Mouse (Mus musculus) heart, adult 11 months (tissue): ENCODE measurements around the gene Auts2.

Experiments used
- DNase-seq: peaks from one replicate; pipeline ENCODE4 v3.0.0; 2022

Gene Auts2

DNA sequence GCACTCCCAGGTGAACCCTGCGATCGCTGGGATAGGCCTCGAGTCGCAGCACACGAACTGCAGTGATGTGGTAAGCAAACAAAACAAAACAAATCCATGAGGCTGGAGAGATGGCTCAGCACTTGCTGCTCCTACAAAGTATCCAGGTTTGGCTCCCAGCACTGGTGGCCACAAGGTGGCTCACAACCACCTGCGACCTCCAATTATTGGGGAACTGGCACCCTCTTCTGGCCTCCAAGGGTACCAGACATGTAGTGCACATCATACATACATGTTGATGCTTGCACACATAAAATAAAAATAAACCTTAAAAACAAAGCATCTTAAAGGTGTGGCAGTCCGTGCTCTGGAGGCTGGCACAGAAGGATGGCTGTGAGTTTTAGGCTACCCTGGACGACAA lies 1050.6 kb downstream of the Auts2 start:
- DNase-seq, result no peak

DNA sequence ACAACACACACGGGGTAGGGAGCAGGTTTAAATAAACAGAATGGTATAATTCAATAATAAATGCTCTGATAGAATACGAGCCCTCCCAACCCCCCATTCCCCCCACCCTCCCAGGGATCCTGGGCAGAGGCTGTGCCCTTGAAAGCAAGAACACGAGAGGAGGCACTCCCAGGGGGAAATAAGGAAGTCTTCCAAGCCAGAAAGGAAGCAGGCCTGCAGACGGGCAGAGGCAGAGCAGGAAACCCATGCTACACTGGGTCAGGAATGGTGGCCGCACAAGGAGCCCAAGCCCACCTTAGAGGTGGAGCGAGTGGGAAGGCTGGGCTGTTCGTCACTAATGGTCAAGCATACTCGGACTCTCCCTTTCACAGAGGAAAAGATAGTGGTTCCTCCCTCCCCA lies 1051.3 kb downstream of the Auts2 start:
- peak; percentile 93 for DNase-seq

DNA sequence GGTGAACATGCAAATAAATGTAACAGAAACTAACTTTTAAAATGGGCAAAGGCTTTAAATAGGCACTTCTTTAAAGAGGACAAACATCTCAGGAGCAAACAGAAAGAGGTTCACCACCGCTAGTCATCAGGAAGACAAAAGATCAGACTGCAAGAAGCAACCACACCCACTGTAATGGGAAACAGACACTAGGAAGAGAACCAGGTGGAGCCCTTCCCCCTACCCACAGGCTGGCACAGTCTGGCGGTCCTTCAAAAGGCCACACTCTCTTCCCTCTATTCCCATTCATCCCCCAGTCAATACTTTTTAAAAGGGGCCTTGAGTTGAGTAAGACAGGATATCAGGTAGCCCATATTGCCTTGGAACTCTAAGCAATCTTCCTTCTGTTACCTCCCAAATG lies 1052.3 kb downstream of the Auts2 start:
- DNase-seq, result no peak

GRCm38 (mm10) chr5:131489846-131490245 lies 1053.3 kb downstream of the Auts2 start:
- DNase-seq, result no peak

DNA sequence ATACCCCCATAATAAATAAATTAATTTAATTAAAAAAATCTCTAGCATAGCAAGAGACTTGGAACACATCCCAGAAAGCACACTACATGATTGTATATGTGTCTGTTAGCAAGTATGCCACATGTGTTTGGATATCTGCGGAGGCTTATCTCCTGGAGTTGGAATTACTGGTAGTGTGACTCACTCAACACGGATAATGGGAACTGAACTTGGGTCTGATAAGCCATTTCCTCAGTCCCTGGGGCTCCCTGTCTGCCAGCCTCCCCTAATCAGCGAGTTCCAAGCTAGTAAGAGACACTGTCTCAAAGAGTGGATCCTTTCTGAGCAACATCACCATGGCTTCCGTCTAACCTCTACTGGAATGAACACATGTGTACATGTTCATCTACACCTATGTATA lies 1056.6 kb downstream of the Auts2 start:
- no peak for DNase-seq

DNA sequence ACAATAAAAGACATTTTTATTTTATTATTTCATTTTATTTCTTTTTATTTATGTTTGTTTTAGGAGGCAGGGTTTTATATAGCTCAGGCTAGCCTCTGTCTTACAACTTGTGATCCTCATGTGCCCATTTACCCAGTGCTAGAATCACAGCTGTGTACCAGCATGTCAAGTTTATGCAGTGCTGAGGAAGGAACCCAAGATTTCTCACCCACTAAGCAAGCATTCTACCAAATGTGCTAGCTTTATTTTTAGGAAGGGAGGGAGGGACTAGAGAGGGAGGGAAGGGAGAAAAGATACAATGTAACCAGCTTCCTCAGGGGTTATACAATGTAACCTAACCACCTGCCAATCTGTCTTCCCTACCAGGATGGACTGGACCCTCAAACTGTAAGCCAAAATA lies 1067.9 kb downstream of the Auts2 start:
- no peak for DNase-seq

DNA sequence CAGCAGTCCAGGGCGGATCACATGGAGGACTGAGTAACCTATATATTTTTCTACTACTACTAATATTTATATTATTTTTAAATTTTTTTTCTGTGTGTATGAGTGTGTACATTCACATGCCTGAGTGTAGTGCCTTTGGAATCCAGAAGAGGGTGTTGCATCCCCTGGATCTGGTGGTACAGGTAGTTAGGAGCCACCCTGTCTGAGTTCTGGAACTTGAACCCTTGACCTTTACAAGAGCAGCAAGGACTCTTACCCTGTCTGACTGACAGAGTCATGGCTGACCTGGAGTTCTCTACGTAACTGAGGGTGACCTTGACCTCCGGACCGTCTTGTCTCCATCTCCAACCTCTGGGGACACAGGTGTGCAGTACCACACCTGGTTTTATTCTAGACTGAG lies 1074.5 kb downstream of the Auts2 start:
- DNase-seq, result no peak

DNA sequence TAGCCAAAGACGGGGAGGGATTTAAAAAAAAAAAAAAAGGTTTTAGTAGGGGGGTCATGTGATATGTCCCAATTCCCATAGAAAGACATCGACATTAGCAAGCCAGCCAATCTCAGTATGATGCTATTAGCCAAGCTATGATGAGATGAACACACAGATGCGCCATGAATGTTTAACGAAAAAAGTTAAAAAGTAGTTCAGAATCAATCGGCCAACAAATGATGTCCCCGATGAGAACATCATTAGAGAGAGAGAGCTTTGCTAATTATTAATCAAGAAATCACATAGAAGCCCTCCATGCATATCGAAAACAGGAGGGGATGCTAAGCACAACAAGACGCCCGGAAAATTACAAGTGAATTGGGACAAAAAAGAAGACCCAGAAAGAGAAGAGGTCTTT lies 1077.0 kb downstream of the Auts2 start:
- no peak for DNase-seq

DNA sequence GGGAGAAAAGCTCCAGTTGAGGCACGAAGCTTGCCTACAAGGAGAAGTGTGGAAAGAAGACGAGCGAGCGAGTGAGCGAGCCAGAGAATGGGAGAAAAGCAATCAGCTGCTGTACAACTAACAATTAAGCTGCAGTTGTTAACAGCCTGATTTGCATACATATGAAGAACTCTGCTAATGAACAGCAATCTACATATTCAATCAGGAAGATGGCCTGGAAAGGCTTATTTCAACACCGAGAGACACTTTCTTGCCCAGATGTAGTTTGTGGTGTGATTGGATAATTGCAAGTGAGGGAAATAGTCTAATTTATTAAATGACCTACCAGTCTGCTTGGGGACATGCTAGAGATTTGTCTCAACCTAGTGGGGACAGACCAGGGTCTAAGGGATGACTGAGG lies 1079.7 kb downstream of the Auts2 start:
- DNase-seq, result no peak

- no peak for DNase-seq
Measured at GRCm38 (mm10) chr5:131459951-131460350, 1083.2 kb downstream of the Auts2 start.

- no peak for DNase-seq
Measured at GRCm38 (mm10) chr5:131459549-131459948, 1083.6 kb downstream of the Auts2 start.

DNA sequence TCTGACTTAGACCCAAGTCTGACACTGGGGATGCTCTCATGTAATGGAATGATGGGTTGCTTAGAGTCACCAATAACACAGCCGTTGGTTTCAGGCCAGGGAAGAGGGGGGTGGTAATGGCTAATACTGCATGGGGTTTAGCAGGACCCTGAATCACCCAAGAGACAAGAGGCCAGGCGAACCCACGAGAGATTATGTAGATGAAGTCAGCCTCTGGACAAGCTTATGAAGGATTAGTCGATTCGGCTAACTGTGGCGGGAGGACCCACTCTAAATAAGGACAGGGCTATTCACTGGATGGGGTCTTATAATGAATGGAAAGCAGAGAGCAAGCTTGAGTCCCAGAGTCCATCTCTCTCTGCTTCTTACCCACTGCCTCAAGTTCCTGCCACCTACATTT lies 1084.4 kb downstream of the Auts2 start:
- DNase-seq, result no peak

DNA sequence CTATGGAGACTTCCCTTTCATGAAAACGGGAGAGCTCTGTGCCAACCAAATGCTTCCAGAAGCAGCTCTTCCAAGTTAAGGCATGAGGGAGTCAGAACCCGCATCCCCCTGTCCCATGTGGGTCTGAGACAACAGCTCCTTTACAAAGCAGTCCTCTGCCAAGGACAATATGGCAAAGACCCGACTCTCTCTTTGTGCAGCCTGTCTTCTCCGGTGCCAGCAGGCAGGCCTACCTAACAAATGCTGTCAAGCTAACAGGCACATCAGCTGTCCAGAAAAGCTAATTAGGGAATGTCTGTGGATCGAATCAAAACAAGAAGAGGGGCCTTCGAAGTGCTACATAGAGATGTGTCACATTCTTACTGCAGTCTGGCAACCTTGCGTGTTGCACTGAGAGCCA lies 1085.1 kb downstream of the Auts2 start:
- DNase-seq, result no peak

- no peak for DNase-seq
Measured at GRCm38 (mm10) chr5:131449181-131449868, 1093.8 kb downstream of the Auts2 start.

- no peak for DNase-seq
Measured at GRCm38 (mm10) chr5:131435239-131435876, 1107.8 kb downstream of the Auts2 start.

DNA sequence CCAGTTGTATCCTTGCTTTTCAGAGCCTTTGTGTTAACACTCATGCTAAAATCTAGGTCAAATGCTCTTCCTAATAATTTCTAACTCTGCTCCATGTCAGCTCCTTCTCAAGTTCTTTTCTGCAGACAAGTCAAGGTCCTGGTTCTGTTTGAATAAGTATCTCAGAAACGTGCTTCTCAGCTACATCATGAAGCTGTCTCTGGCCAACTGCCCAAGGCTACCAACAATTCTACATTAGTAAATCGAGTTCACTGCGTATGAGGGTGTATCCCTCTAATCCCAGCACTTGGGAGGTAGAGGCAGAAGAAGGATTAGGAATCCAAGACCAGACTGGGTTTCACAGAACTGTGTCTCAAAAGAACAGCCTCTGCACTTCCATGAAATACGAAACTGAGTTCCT lies 1109.9 kb downstream of the Auts2 start:
- no peak for DNase-seq

DNA sequence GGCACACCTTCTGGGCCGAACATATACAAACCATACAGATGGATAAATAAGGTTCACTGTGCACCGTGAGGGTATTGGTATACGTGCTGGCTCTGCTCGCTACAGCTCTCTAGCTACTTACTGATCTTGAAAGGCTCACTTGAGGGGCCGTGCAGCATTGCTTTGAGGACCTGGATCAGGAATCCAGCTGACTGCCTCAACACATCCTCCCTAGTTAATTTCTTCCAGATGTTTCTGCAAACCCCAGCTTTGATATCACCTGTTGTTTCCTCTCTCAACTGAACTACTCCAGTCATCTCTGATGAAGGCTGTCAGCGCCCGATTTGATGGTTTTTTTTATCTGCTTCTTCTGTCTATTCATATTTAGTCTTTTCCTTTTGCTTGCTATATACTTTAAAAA lies 1111.2 kb downstream of the Auts2 start:
- no peak for DNase-seq

DNA sequence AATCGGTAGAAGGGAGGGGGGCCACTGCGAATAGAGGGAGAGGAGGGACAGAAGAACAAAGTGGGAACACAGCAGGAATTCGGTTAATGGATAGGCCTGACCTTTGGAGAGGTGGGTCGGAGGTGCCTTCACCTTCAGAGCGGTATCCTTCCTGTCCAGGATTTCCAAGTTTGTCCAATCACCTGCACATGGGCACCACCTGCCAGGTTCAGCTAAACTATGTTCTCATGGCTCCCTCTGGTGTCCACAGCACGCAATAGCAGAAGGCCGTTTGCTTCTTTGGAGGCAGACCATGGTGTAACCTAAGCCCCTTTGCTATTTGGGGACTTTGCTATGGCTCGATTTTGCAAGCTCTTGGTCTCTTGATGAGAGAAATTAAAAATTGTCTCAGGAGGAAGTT lies 1113.0 kb downstream of the Auts2 start:
- no peak for DNase-seq

GRCm38 (mm10) chr5:131429563-131429962 lies 1113.6 kb downstream of the Auts2 start:
- DNase-seq, result no peak

GRCm38 (mm10) chr5:131427734-131428413 lies 1115.3 kb downstream of the Auts2 start:
- no peak for DNase-seq

DNA sequence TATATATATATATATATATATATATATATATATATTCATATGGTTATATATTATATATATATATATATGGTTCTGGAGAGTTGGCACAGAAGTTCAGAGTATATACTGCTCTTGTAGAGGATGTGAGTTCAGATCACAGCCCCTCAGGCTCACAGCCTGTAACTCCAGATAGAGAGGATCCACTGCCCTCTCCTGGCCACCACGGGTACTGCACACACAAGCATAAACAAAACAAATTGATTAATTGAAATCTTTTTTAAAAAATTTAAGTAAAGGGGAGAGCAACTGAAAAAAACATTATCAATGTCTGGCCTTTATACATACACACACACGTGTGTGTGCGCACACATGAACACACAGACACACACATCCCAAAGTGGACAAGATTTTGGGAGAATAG lies 1120.4 kb downstream of the Auts2 start:
- DNase-seq, result no peak

DNA sequence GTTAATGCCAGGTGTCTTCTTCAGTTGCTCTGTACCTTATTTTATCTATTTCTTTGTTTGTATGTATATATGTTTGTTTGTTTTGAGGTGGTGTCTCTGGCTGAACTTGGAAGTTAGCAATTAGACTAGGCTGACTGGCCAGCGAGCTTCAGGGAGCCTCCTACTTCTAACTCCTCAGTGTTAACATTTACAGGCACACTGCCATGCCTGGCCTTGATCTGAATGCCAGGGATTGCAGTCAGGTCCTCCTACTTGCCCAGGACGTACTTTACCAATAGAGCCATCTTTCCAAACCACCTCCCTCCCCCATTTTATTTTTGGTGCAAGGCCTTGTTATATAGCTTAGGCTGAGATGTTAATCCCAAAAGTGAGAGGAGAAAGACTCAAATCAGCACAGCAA lies 1122.7 kb downstream of the Auts2 start:
- DNase-seq, result no peak

DNA sequence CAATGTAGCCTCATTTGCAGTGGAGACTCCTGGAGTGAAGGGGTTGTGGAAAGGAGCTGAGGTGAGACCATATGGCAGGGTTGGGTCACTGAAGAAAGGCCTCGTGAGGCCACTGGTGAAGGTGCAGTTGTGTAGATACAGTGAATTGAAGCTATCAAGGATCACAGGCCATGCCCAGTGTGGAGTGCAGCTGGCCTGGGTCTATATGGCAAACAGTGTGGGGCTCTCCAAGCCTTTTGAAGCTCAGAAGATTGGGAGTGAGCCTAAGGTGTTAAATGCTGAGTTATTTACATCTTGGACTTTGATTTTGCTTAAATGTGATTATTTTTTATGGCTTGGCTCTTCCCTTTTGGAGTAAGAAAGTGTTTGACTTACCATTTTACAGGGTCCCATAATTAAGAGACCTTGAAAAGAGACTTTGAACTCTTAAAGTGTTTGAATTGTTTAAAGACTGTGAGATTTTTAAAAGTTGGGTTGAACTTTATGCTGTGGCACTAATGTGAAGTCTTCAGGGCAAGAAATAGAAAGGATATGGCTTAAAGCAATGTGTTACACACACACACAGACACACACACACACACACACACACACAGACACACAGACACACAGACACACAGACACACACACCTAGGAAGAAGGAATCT lies 1127.1 kb downstream of the Auts2 start:
- DNase-seq, result no peak

DNA sequence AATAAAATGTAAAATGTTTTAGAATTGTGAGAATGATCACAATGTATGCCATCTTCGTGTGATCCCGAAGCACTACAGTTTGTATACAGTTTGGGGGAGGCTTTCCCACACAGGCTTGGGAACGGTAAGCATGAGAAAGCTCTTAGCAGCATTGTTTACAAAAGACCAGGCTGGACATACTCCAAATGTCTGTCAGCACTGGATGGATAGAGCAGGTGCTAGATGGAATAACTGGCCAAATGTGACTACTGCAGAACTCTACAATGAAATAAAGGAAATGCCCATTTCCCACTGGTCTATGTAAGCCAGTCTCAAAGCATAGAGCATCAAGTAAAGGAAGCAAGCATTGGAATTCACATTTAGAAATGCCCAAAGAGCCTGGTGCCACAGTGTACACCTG lies 1144.9 kb downstream of the Auts2 start:
- DNase-seq, result no peak
